ENCODE assay signal across 8 mouse cellular contexts in genomic region chr11:114745134-114745533, GRCm38 (mm10). TPM values are rescaled to one million over a fixed set of nuclear protein-coding genes. Genes with fewer than 3 reads are reported as not detected.
DNase-seq lines count a peak whose midpoint lies in the region; ATAC-seq and TF ChIP-seq lines count a peak whose summit lies in the region.

No protein-coding gene starts in this region.

- 2% methylated on average over 12 of the region's 12 CpGs for WGBS in liver, embryonic 12.5 days (ENCODE audit: insufficient replicate concordance)
- 0% methylated on average over 12 of the region's 12 CpGs for WGBS in embryonic facial prominence, embryonic 11.5 days
- 2% methylated on average over 12 of the region's 12 CpGs for WGBS in kidney, adult 2 months
- 1% methylated on average over 12 of the region's 12 CpGs for WGBS in limb, embryonic 11.5 days
- 2% methylated on average over 12 of the region's 12 CpGs for WGBS in midbrain, postnatal 0 days

- no peak overlapping the region for H3K9ac ChIP-seq in liver, embryonic 12.5 days
- H3K9ac ChIP-seq in embryonic facial prominence, embryonic 11.5 days (replicated peaks; ENCODE audit: low read length) = peak overlapping the region; percentile 44; the same call in 1 of the 2 replicates
- no peak overlapping the region for H3K9ac ChIP-seq in limb, embryonic 11.5 days (ENCODE audit: low read length)
- H3K9ac ChIP-seq in midbrain, postnatal 0 days (replicated peaks; ENCODE audit: low read length, poor library complexity, severe bottlenecking) = no peak overlapping the region

- no peak overlapping the region for H3K4me3 ChIP-seq in liver, embryonic 12.5 days
- no peak overlapping the region for H3K4me3 ChIP-seq in embryonic facial prominence, embryonic 11.5 days (ENCODE audit: low read depth, low read length)
- no peak overlapping the region for H3K4me3 ChIP-seq in kidney, adult 2 months (ENCODE audit: insufficient read depth, low read depth, low read length)
- H3K4me3 ChIP-seq in limb, embryonic 11.5 days (ENCODE audit: low read depth, low read length) = no peak overlapping the region
- H3K4me3 ChIP-seq in midbrain, postnatal 0 days (ENCODE audit: low read depth, low read length) = no peak overlapping the region

- H3K4me1 ChIP-seq in liver, embryonic 12.5 days = peaks cover 3% of the 10 kb centered on the region; the same call in 1 of the 2 replicates
- peaks cover 3% of the 10 kb centered on the region; the same call in 1 of the 2 replicates for H3K4me1 ChIP-seq in embryonic facial prominence, embryonic 11.5 days (ENCODE audit: control insufficient read depth, insufficient read depth, low read length)
- no peaks in the 10 kb centered on the region for H3K4me1 ChIP-seq in kidney, adult 2 months (ENCODE audit: control insufficient read depth, insufficient read depth, low read length)
- H3K4me1 ChIP-seq in limb, embryonic 11.5 days (ENCODE audit: control insufficient read depth, insufficient read depth, low read length) = no peaks in the 10 kb centered on the region
- H3K4me1 ChIP-seq in midbrain, postnatal 0 days (ENCODE audit: insufficient read depth, low read length) = no peaks in the 10 kb centered on the region

- H3K36me3 ChIP-seq in liver, embryonic 12.5 days = no peaks in the 10 kb centered on the region
- H3K36me3 ChIP-seq in embryonic facial prominence, embryonic 11.5 days (replicated peaks; ENCODE audit: control insufficient read depth, insufficient read depth, low read depth, low read length) = no peaks in the 10 kb centered on the region
- no peaks in the 10 kb centered on the region for H3K36me3 ChIP-seq in kidney, adult 2 months (ENCODE audit: control insufficient read depth, insufficient read depth, low read length)
- no peaks in the 10 kb centered on the region for H3K36me3 ChIP-seq in limb, embryonic 11.5 days (ENCODE audit: control insufficient read depth, insufficient read depth, low read length)
- no peaks in the 10 kb centered on the region for H3K36me3 ChIP-seq in midbrain, postnatal 0 days (ENCODE audit: insufficient read depth, low read length)

- no peak for TF ChIP-seq POLR2A in kidney, adult 2 months (IDR thresholded peaks at IDR 0.05; ENCODE audit: low read depth, low read length)

- DNase-seq in liver = peak; percentile 84
- DNase-seq in embryonic facial prominence, embryonic 11.5 days (ENCODE audit: low spot score) = peak; percentile 95
- DNase-seq in heart, adult 18-20 months = peak; percentile 86 to 97
- DNase-seq in kidney, adult 2 months = peak; percentile 86
- DNase-seq in limb, embryonic 11.5 days (ENCODE audit: low spot score) = peak; percentile 97
- peak; percentile 89 for DNase-seq in midbrain, postnatal 0 days (ENCODE audit: low spot score)
- DNase-seq in spleen, postnatal 10 days (ENCODE audit: low spot score in 2 of 2) = peak; percentile 80 to 93

- H3K4me2 ChIP-seq in liver, embryonic 12.5 days = no peak overlapping the region
- H3K4me2 ChIP-seq in embryonic facial prominence, embryonic 11.5 days (ENCODE audit: low read depth, low read length) = peak overlapping the region; percentile 19
- no peak overlapping the region for H3K4me2 ChIP-seq in limb, embryonic 11.5 days (ENCODE audit: low read depth, severe bottlenecking)
- H3K4me2 ChIP-seq in midbrain, postnatal 0 days (ENCODE audit: low read depth, low read length, poor library complexity, severe bottlenecking) = peak overlapping the region; percentile 40

- H3K27ac ChIP-seq in liver, embryonic 12.5 days = no peak overlapping the region
- H3K27ac ChIP-seq in embryonic facial prominence, embryonic 11.5 days (replicated peaks; ENCODE audit: low read depth, low read length) = no peak overlapping the region
- H3K27ac ChIP-seq in kidney, adult 2 months (ENCODE audit: insufficient read depth, low read depth, low read length) = no peak overlapping the region
- no peak overlapping the region for H3K27ac ChIP-seq in limb, embryonic 11.5 days (replicated peaks; ENCODE audit: low read depth, low read length)
- H3K27ac ChIP-seq in midbrain, postnatal 0 days (ENCODE audit: low read depth, low read length) = no peak overlapping the region

- TF ChIP-seq CTCF in kidney, adult 2 months (conservative IDR thresholded peaks at IDR 0.05; ENCODE audit: insufficient read depth, insufficient read length, low read depth, low read length) = peak; percentile 97
- peak; percentile 98 for TF ChIP-seq CTCF in midbrain, postnatal 0 days (IDR thresholded peaks at IDR 0.05)

- H3K27me3 ChIP-seq in liver, embryonic 12.5 days (replicated peaks) = peaks cover 7% of the 10 kb centered on the region; the same call in 1 of the 2 replicates
- no peaks in the 10 kb centered on the region for H3K27me3 ChIP-seq in embryonic facial prominence, embryonic 11.5 days (ENCODE audit: control insufficient read depth, insufficient read depth, low read length)
- no peaks in the 10 kb centered on the region for H3K27me3 ChIP-seq in kidney, adult 2 months (replicated peaks; ENCODE audit: control insufficient read depth, insufficient read depth, low read length)
- 0 out of 2 replicates have a peak, but pooled peaks cover 2% of the 10 kb centered on the region for H3K27me3 ChIP-seq in limb, embryonic 11.5 days (ENCODE audit: control insufficient read depth, insufficient read depth, low read length)
- H3K27me3 ChIP-seq in midbrain, postnatal 0 days (ENCODE audit: insufficient read depth, low read length) = peaks cover 4% of the 10 kb centered on the region; the same call in 1 of the 2 replicates

- ATAC-seq in liver, embryonic 12.5 days = no peak
- peak; percentile 64; the same call in 1 of the 2 replicates for ATAC-seq in embryonic facial prominence, embryonic 11.5 days (replicated peaks; ENCODE audit: insufficient number of reproducible peaks, low FRiP score, low TSS enrichment, low read depth)
- ATAC-seq in limb, embryonic 11.5 days (ENCODE audit: insufficient number of reproducible peaks, low FRiP score, low TSS enrichment, low read depth) = no peak
- ATAC-seq in midbrain, postnatal 0 days (ENCODE audit: low FRiP score) = no peak

- H3K9me3 ChIP-seq in liver, embryonic 12.5 days (replicated peaks) = no peaks in the 10 kb centered on the region
- H3K9me3 ChIP-seq in embryonic facial prominence, embryonic 11.5 days (replicated peaks; ENCODE audit: control insufficient read depth, low read length) = no peaks in the 10 kb centered on the region
- H3K9me3 ChIP-seq in limb, embryonic 11.5 days (ENCODE audit: control insufficient read depth, low read length) = no peaks in the 10 kb centered on the region
- H3K9me3 ChIP-seq in midbrain, postnatal 0 days (ENCODE audit: low read length) = no peaks in the 10 kb centered on the region

RNA-seq across cellular contexts. Expression of gene Dnaic2, which starts 17.9 kb away (rescaled TPM):
- polyA plus RNA-seq in liver, embryonic 12.5 days (2016; fragmentation: Nextera tagmentation; extraction: Ambion mirVana) = 0.05 TPM in 1 of 2 replicates, not detected in the other
- polyA plus RNA-seq in embryonic facial prominence, embryonic 11.5 days (2014; fragmentation: Nextera tagmentation; extraction: Ambion mirVana) = 1.4 and 1.6 TPM in 2 replicates
- total RNA-seq in heart, adult 18-20 months (2021) = under 1 TPM in 1 of 2 experiments, not detected in 1; 0.46 TPM
- polyA plus RNA-seq in kidney, adult 2 months (2012; rRNA removed) = 0.47 and 0.72 TPM in 2 replicates
- polyA plus RNA-seq in limb, embryonic 11.5 days (2014; fragmentation: Nextera tagmentation; extraction: Ambion mirVana) = 0.20 TPM in 1 of 2 replicates, not detected in the other
- 3.8 and 4.4 TPM in 2 replicates for total RNA-seq in midbrain, postnatal 0 days (2014; rRNA removed)
- polyA plus RNA-seq in midbrain, postnatal 0 days (2015; fragmentation: Nextera tagmentation; extraction: Ambion mirVana) = 2.0 and 3.2 TPM in 2 replicates

RNA-seq across cellular contexts. Expression of gene Kif19a, which starts 20.1 kb away (rescaled TPM):
- polyA plus RNA-seq in liver, embryonic 12.5 days (2016; fragmentation: Nextera tagmentation; extraction: Ambion mirVana) = 0.13 TPM in 1 of 2 replicates, not detected in the other
- 0.81 and 2.1 TPM in 2 replicates for polyA plus RNA-seq in embryonic facial prominence, embryonic 11.5 days (2014; fragmentation: Nextera tagmentation; extraction: Ambion mirVana)
- 1 to 10 TPM in 1 of 2 experiments, under 1 TPM in 1; 0.42 to 1.3 TPM for total RNA-seq in heart, adult 18-20 months (2021)
- polyA plus RNA-seq in kidney, adult 2 months (2012; rRNA removed) = 0.38 and 0.42 TPM in 2 replicates
- 0.15 TPM in 1 of 2 replicates, not detected in the other for polyA plus RNA-seq in limb, embryonic 11.5 days (2014; fragmentation: Nextera tagmentation; extraction: Ambion mirVana)
- total RNA-seq in midbrain, postnatal 0 days (2014; rRNA removed) = 5.3 and 7.2 TPM in 2 replicates
- polyA plus RNA-seq in midbrain, postnatal 0 days (2015; fragmentation: Nextera tagmentation; extraction: Ambion mirVana) = 0.85 and 1.3 TPM in 2 replicates

RNA-seq across cellular contexts. Expression of gene Btbd17, which starts 50.6 kb away (rescaled TPM):
- polyA plus RNA-seq in liver, embryonic 12.5 days (2016; fragmentation: Nextera tagmentation; extraction: Ambion mirVana) = not detected in 2 replicates
- polyA plus RNA-seq in embryonic facial prominence, embryonic 11.5 days (2014; fragmentation: Nextera tagmentation; extraction: Ambion mirVana) = 9.5 and 9.8 TPM in 2 replicates
- total RNA-seq in heart, adult 18-20 months (2021) = not detected
- polyA plus RNA-seq in kidney, adult 2 months (2012; rRNA removed) = 0.12 and 0.13 TPM in 2 replicates
- 0.09 and 0.65 TPM in 2 replicates for polyA plus RNA-seq in limb, embryonic 11.5 days (2014; fragmentation: Nextera tagmentation; extraction: Ambion mirVana)
- 46.9 and 68.2 TPM in 2 replicates for total RNA-seq in midbrain, postnatal 0 days (2014; rRNA removed)
- polyA plus RNA-seq in midbrain, postnatal 0 days (2015; fragmentation: Nextera tagmentation; extraction: Ambion mirVana) = 27.1 and 28.0 TPM in 2 replicates

RNA-seq across cellular contexts. Expression of gene Gpr142, which starts 53.6 kb away (rescaled TPM):
- not detected in 2 replicates for polyA plus RNA-seq in liver, embryonic 12.5 days (2016; fragmentation: Nextera tagmentation; extraction: Ambion mirVana)
- not detected in 2 replicates for polyA plus RNA-seq in embryonic facial prominence, embryonic 11.5 days (2014; fragmentation: Nextera tagmentation; extraction: Ambion mirVana)
- not detected for total RNA-seq in heart, adult 18-20 months (2021)
- not detected in 2 replicates for polyA plus RNA-seq in kidney, adult 2 months (2012; rRNA removed)
- polyA plus RNA-seq in limb, embryonic 11.5 days (2014; fragmentation: Nextera tagmentation; extraction: Ambion mirVana) = 0.13 TPM in 1 of 2 replicates, not detected in the other
- total RNA-seq in midbrain, postnatal 0 days (2014; rRNA removed) = not detected in 2 replicates
- not detected in 2 replicates for polyA plus RNA-seq in midbrain, postnatal 0 days (2015; fragmentation: Nextera tagmentation; extraction: Ambion mirVana)

Comparison
In these comparisons a context has a peak if more than half of its experiments do, and no peak if none do; other contexts are left out.
1. H3K4me2 ChIP-seq: peak in embryonic facial prominence, embryonic 11.5 days (single experiment) and midbrain, postnatal 0 days (single experiment); none in liver, embryonic 12.5 days (single experiment) and limb, embryonic 11.5 days (single experiment).
2. Peak in every context shown above with its lines, with median percentiles within 50 percentile points of each other: DNase-seq.